Mouse (Mus musculus) CD4-positive naive resting alpha-beta T cell, adult 76 days (primary cell): ENCODE measurements around the gene Acpp. TPM values are rescaled to one million over a fixed set of nuclear protein-coding genes. Genes with fewer than 3 reads are reported as not detected.

Source experiments
- total RNA-seq: library from RNA; stranded (reverse); gene quantifications from one replicate; pipeline ENCODE4 v1.2.4, GENCODE M21; 2023

The Acpp gene
- total RNA-seq, result 27.1 TPM

GRCm38 (mm10) chr9:104337183-104337931 lies at the start of gene Acpp:
TSS of gene Acpp (minus strand) at chr9:104337748.

GRCm38 (mm10) chr9:104262823-104263352 lies 74.7 kb downstream of the Acpp start, which contains the start of gene Dnajc13:
TSS of gene Dnajc13 (minus strand) at chr9:104262930.

Other genes with a start within 250 kb of the Acpp start
- gene Ackr4, start 210.8 kb downstream of the Acpp start, total RNA-seq, result not detected
- 86.2 TPM for gene Dnajc13, start 74.8 kb downstream of the Acpp start, total RNA-seq
- gene Cpne4, start 209.5 kb upstream of the Acpp start, total RNA-seq, result 1.5 TPM